Mouse (Mus musculus) gastrocnemius, postnatal 36 days (tissue): ENCODE measurements around the gene Slc17a7. TPM values are rescaled to one million over a fixed set of nuclear protein-coding genes. Genes with fewer than 3 reads are reported as not detected.
A peak's percentile ranks its signal among the peaks of the same experiment; 100 is the strongest.
"Not testable (repeated sequence)": the region's sequence is repeated elsewhere in the genome, so short reads cannot be mapped to it uniquely, and the experiment has no call there.

Experiments used
- DNase-seq, 2 experiments: peaks; one replicate each; pipeline ENCODE4 v3.0.0; 2022
- intact Hi-C: fragments of 180-260 bp; cut with DNase I; formaldehyde crosslinking; loops from one replicate; pipeline ENCODE4 v1.15.1; 2025
- total RNA-seq, 2 experiments: library from RNA; stranded (reverse); gene quantifications; 2 replicates each; pipeline ENCODE4 v1.2.3; 2021

Slc17a7 gene
- total RNA-seq, 2 experiments from 2014 or later, result 0.76 to 0.79 TPM

DNA sequence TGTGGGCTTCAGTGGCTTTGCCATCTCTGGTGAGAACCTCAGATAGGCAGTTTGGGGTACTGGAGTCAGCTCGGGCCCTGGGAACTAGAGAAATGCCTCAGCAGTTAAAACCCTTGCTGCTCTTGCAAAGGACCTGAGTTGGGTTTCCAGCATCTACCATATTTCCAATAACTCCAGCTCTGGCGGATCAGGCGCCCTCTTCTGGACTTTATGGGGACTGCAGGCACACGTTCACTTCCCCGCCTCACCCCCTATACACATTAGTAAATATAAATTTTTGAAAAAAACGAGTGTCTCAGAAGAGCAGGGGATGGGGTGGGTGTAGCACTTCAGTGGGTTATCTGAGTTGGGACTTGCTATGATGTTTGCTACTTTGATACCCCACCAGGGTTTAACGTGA lies 9.2 kb downstream of the Slc17a7 start:
- intact Hi-C loops, result no loop called here

DNA sequence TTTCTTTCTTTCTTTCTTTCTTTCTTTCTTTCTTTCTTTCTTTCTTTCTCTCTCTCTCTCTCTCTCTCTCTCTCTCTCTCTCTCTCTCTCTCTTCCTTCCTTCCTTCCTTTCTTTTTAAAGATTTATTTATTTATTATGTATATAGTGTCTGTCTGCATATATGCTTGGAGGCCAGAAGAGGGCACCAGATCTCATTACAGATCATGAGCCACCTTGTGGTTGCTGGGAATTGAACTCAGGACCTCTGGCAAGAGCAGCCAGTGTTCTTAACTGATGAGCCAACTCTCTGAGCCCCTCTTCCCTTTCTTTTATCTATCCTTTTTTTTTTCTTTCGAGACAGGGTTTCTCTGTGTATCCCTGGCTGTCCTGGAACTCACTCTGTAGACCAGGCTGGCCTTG lies 10.0 kb downstream of the Slc17a7 start:
- intact Hi-C loops, DNase-seq: not testable (repeated sequence)

More for the DNA sequence above, 9.2 kb downstream of the Slc17a7 start:
- no peak for DNase-seq

- DNase-seq, result no peak
- intact Hi-C loops, result no loop called here
Observed at GRCm38 (mm10) chr7:45174567-45175280, 11.0 kb downstream of the Slc17a7 start.

DNA sequence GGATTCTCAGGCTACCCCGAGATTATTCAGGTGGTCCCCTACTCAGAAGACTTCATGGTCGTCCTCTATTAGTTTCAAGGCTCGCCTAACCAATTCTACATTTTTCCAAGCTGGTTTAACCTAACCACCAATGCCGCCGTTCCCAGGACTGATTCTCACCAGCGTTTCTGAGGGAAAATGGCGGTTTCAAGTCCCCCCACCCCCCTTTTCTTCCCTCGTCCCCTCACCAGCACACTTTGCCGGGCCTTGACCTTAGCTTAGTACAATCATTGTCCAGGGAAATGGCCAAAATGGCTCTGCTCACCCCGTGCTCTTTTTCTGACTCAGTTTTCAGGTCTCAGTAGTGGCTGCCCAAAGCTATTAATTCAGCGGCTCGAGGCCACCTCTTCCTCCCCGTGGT lies 11.6 kb downstream of the Slc17a7 start:
- intact Hi-C loops, result no loop called here
- no peak for DNase-seq

GRCm38 (mm10) chr7:45175929-45176328 lies 12.2 kb downstream of the Slc17a7 start:
- intact Hi-C loops, result no loop called here
- DNase-seq, result no peak

- intact Hi-C loops, result no loop called here
- no peak for DNase-seq
Observed at GRCm38 (mm10) chr7:45176356-45176755, 12.6 kb downstream of the Slc17a7 start.

DNA sequence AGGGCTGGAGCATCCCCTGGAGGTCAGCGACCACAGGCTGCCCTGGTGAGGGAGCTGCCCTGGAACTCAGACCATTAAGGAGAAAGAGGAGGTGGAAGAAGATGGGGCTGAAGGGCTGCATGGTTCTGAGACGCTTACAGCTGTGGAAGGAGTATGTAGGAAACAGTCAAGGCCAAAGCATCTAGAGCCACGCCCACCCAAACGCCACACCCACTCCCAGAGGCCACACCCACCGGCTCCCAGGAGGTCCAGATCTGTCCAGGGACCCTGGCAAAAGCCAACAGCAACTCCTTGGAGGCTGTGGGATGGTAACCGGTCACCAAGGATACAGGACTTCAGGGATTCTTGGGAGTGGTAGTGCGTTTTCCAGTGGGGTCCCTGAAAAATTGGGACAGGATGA lies 14.8 kb downstream of the Slc17a7 start:
- intact Hi-C loops, result no loop called here
- no peak for DNase-seq

DNA sequence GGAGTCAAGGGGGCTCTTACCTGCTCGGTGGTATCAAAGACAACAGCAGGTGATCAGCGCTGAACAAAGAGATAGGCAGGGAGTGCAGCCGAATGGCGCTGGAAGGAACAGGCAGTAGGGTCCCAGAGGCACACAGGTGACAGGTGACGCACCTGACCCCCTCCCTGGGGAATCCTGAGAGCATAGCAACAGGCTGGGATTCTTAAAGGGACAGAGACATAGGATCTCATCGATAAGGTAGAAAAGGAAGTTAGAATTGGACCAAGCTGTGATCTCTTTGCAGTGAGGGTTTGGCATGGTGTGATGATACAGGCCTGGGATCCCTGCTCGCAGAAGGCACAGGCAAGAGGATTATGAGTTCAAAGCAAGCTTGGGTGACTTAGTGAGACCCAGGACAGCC lies 15.7 kb downstream of the Slc17a7 start, which contains the start of gene Gfy:
TSS of gene Gfy (minus strand) at position 101 of the 400 bp plus-strand sequence.
- intact Hi-C loops, result no loop called here
- DNase-seq, result no peak

GRCm38 (mm10) chr7:45180896-45181477 lies 17.2 kb downstream of the Slc17a7 start, which contains the start of gene Pth2:
TSS of gene Pth2 (plus strand) at chr7:45180995.
- DNase-seq, result no peak
- intact Hi-C loops, result no loop called here

- DNase-seq, result no peak
- intact Hi-C loops, result no loop called here
Observed at GRCm38 (mm10) chr7:45181540-45181939, 17.8 kb downstream of the Slc17a7 start.

DNA sequence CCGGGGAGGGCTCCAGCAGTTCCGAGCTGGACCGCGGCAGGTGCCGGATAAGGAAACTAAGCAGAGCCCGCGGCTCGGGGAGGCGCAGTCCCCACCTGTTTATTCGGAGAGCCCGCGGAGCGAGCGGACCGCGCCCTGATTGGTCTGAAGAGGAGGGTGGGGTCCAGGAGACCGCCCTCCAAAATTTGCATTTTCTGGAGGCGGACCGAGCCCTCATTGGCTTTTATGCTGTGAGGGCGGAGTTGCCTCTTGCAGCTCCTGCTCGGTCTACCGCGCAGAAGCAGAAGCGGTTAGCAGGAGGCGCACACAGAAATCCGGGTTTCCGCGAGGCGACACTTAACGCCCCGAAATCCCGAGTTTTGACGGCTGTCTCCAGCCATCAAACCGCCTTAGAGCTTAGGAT lies 18.5 kb downstream of the Slc17a7 start:
- intact Hi-C loops, result no loop called here

GRCm38 (mm10) chr7:45182606-45183005 lies 18.9 kb downstream of the Slc17a7 start:
- intact Hi-C loops, result no loop called here
- DNase-seq, result no peak

More for the DNA sequence above, 18.5 kb downstream of the Slc17a7 start:
- DNase-seq, result peak; percentile 75 to 80

GRCm38 (mm10) chr7:45183672-45184071 lies 19.9 kb downstream of the Slc17a7 start:
- intact Hi-C loops, result no loop called here
- no peak for DNase-seq

DNA sequence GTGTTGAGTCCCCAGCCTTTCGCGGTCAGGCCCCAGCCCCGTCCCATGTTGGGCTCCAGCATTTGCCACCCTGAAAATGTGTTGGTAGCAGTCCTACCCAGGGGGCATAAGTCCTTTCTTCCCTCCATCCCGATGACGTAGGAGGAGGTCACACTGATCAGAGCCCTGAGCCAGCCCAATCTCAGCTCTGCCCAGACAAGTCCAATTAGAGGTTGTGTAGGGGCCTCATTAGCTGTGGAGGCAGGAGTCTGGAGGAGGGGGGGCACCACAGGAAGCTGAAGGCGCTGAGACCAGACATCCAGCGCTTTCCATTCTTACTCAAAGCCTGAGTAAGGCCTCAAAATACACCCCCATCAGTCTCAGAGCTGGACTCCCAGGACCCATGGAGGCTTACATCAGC lies 22.2 kb downstream of the Slc17a7 start:
- intact Hi-C loops, result no loop called here
- DNase-seq, result no peak

GRCm38 (mm10) chr7:45189600-45189999 lies 25.9 kb downstream of the Slc17a7 start:
- intact Hi-C loops, result no loop called here
- no peak for DNase-seq

DNA sequence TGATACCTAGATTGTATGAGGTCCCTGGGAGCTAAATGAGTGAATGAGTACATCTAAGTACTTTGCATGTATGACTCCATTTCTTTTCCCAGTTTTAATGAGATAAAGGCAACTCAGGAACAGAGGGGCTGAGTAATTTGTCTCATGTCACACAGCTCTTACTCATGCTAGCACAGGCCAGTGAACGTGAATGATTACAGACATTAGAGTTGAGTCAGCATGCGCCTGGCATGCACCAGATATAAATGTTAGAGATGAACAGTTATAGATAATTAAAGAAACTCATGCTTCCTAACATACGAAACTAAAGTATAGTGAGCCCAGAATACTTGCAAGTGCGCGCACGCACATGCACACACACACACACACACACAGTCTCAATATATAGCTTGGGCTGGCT lies 26.4 kb downstream of the Slc17a7 start:
- intact Hi-C loops, result no loop called here
- no peak for DNase-seq

GRCm38 (mm10) chr7:45191161-45191560 lies 27.4 kb downstream of the Slc17a7 start:
- no peak for DNase-seq
- intact Hi-C loops, result no loop called here

DNA sequence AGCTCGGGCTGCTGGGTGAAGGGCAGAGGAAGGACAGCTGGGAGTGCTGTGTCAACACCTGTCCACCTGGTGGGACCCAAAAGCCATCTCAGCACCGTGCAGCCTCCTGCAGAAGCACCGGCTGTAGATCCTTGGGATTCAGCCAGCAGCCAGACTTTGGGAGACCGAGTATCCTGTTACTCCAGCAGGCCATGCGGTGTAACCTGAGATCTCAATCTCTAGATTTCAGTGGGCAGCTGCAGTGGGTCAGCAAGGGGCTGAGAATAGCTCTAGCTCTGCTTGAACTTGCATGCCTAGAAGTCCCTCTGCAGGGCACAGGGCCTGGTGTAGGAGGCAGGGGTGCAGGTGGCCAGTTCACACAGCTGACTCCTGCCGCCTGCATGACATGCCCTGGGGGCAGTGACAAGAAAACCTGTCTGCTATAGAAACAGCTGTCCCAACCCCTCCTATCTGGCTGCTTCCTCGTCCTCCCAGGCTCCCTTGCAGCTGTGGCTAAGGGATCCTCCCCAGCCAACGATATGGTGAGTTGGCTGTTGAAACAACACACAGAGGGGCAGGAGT lies 28.1 kb downstream of the Slc17a7 start:
- DNase-seq, result peak; percentile 34 to 41
- intact Hi-C loops, result no loop called here

GRCm38 (mm10) chr7:45192585-45193310 lies 29.0 kb downstream of the Slc17a7 start:
- no peak for DNase-seq
- intact Hi-C loops, result no loop called here

DNA sequence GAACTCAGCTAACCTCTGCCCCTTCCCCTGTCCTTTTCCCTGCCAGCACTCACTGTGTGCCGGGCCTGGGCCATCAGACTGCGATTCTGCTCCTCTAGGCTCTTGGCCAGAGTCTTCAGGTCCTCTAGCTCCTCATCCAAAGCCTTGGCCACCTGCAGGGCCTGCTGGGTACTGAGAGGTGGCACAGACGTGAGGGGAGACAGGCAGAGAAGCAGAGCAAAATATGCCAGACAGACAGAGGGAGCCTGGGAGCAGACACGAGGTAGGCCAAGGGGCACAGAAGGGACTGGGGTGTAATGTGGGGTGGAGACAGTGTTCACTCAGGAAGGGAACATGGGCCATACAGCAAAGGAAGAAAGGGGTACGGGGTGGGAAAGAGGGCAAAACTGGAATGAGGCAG lies 29.7 kb downstream of the Slc17a7 start:
- DNase-seq, result no peak
- intact Hi-C loops, result no loop called here
